Comparison of ENCODE assay signal across 7 mouse cellular contexts in the genomic region with DNA sequence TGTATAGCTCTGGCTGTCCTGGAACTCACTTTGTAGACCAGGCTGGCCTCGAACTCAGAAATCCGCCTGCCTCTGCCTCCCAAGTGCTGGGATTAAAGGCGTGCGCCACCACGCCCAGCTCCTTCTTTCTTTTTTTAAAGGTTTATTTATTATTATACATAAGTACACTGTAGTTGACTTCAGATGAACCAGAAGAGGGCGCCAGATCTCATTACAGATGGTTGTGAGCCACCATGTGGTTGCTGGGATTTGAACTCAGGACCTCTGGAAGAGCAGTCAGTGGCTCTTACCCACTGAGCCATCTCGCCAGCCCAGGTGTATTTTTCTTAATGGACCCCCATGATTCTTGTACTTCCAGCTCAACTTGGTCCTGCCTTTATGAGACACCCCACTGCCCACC.
DNase-seq lines count a peak whose midpoint lies in the region; ATAC-seq and TF ChIP-seq lines count a peak whose summit lies in the region.
"Not testable (repeated sequence)": the region's sequence is repeated elsewhere in the genome, so short reads cannot be mapped to it uniquely, and the experiment has no call there.

No protein-coding gene starts in this region.

- peaks cover 0 to 27% of the 10 kb centered on the region in 2 experiments; a peak in 2 of 4 replicates for H3K36me3 ChIP-seq in MEL (ENCODE audit: control insufficient read depth in 1 of 2, insufficient read depth in 2 of 2, low read length in 2 of 2)
- H3K36me3 ChIP-seq in liver, postnatal 0 days (replicated peaks; ENCODE audit: insufficient read depth, low read length): peaks cover 23% of the 10 kb centered on the region
- H3K36me3 ChIP-seq in splenic B cell, adult 2 months (ENCODE audit: control insufficient read depth, insufficient read depth, low read length, poor library complexity, severe bottlenecking): peaks cover 31% of the 10 kb centered on the region

- ATAC-seq in liver, postnatal 0 days: not testable (repeated sequence)

- 80% methylated on average over 7 of the region's 7 CpGs for WGBS in liver, postnatal 0 days (ENCODE audit: insufficient replicate concordance)

- not testable (repeated sequence) for H3K79me2 ChIP-seq in MEL (ENCODE audit: control insufficient read depth, insufficient read depth, low read length, poor library complexity)

- peak in 1 of 3 experiments; percentile 15; a peak in 1 of 6 replicates for TF ChIP-seq CTCF in MEL (IDR thresholded peaks at IDR 0.05 in 2 of 3, conservative IDR thresholded peaks at IDR 0.05 in 1 of 3; ENCODE audit: control insufficient read depth in 1 of 3, insufficient read depth in 1 of 3, low read depth in 2 of 3, low read length in 3 of 3, poor library complexity in 1 of 3, severe bottlenecking in 1 of 3)
- TF ChIP-seq CTCF in left cerebral cortex, adult 2 months (IDR thresholded peaks at IDR 0.05): peak; percentile 21
- peak; percentile 38 for TF ChIP-seq CTCF in liver, postnatal 0 days (IDR thresholded peaks at IDR 0.05; ENCODE audit: low read depth)

- not testable (repeated sequence) for H3K9ac ChIP-seq in MEL (ENCODE audit: control insufficient read depth, low read depth, low read length, poor library complexity, severe bottlenecking); liver, postnatal 0 days (replicated peaks)

- intact Hi-C loops in left cerebral cortex, adult 2 months (cut with DNase I): loop anchor here (5.0 kb wide), 2 partner anchors 40 to 175 kb away; a partner anchor contains a TSS

- TF ChIP-seq EP300 in MEL (IDR thresholded peaks at IDR 0.05; ENCODE audit: low read depth in 1 of 2, low read length in 2 of 2); liver, postnatal 0 days (IDR thresholded peaks at IDR 0.05; ENCODE audit: low read depth): not testable (repeated sequence)

- H3K27me3 ChIP-seq in MEL (ENCODE audit: control insufficient read depth in 1 of 2, insufficient read depth in 2 of 2, low read length in 2 of 2); liver, postnatal 0 days (ENCODE audit: insufficient read depth, low read length); splenic B cell, adult 2 months (ENCODE audit: control insufficient read depth, insufficient read depth, low read length, poor library complexity, severe bottlenecking): not testable (repeated sequence)

- peak; percentile 50 to 53 for DNase-seq in B cell, adult 2 months
- DNase-seq in MEL (ENCODE audit: low read depth, low spot score): peak; percentile 30
- peak; percentile 27 for DNase-seq in induced T-regulatory cell, adult 2 months (ENCODE audit: low read depth)
- not testable (repeated sequence) for DNase-seq in left cerebral cortex, adult 2 months (ENCODE audit: extremely low spot score in 1 of 2, low spot score in 2 of 2); liver, postnatal 0 days
- DNase-seq in splenic B cell, adult 2 months (ENCODE audit: low read depth, low spot score): peak; percentile 46
- DNase-seq in thymus, postnatal 25 days: peak; percentile 11

- H3K4me1 ChIP-seq in MEL (ENCODE audit: control insufficient read depth in 1 of 2, insufficient read depth in 2 of 2, low read length in 2 of 2); liver, postnatal 0 days (ENCODE audit: insufficient read depth): not testable (repeated sequence)

- H3K4me2 ChIP-seq in liver, postnatal 0 days (ENCODE audit: low read depth, low read length): not testable (repeated sequence)

- not testable (repeated sequence) for TF ChIP-seq POLR2A in MEL (IDR thresholded peaks at IDR 0.05; ENCODE audit: control insufficient read depth in 1 of 2, insufficient read depth in 1 of 2, low read depth in 1 of 2, low read length in 2 of 2, poor library complexity in 1 of 2)

- not testable (repeated sequence) for H3K27ac ChIP-seq in MEL (ENCODE audit: control insufficient read depth, low read depth, low read length); left cerebral cortex, adult 2 months; liver, postnatal 0 days (ENCODE audit: low read depth)

- not testable (repeated sequence) for TF ChIP-seq RAD21 in MEL (IDR thresholded peaks at IDR 0.05; ENCODE audit: low read depth, low read length)

- not testable (repeated sequence) for H3K4me3 ChIP-seq in MEL (ENCODE audit: control insufficient read depth in 1 of 2, insufficient read depth in 1 of 2, low read depth in 2 of 2, low read length in 2 of 2); left cerebral cortex, adult 2 months; liver, postnatal 0 days (ENCODE audit: low read depth, low read length)

- not testable (repeated sequence) for H3K9me3 ChIP-seq in MEL (replicated peaks; ENCODE audit: insufficient read depth, low read length); liver, postnatal 0 days (ENCODE audit: low read length)
